Mouse (Mus musculus) MEL (cell line): ENCODE measurements at regions not wholly inside any gene's neighbourhood (a gene's known extent, or its start where the extent isn't known, plus 50 kb on each side); places are given as distances from the start of the nearest gene placed in this dataset.

Experiments
- CHD2 ChIP-seq: IDR thresholded peaks from 2 replicates; pipeline ENCODE4 v1.6.1; 2011; ENCODE audit warnings: low read length, improper control_type of control experiment
- CTCF ChIP-seq, 3 experiments: IDR thresholded peaks in 2 of 3; conservative IDR thresholded peaks in 1 of 3; 2 replicates each; pipeline ENCODE4 v1.5.1; 2011 to 2012; ENCODE audit warnings: low read length in 3 of 3, low read depth in 2 of 3, mild to moderate bottlenecking in 2 of 3, improper control_type of control experiment in 1 of 3, inconsistent platforms in 1 of 3, mixed read lengths in 1 of 3, moderate library complexity in 1 of 3; ENCODE audit not compliant: control insufficient read depth in 1 of 3, insufficient read depth in 1 of 3, poor library complexity in 1 of 3, severe bottlenecking in 1 of 3
- EP300 ChIP-seq, 2 experiments: IDR thresholded peaks; 2 replicates each; pipeline ENCODE4 v1.6.1; 2011; ENCODE audit warnings: improper control_type of control experiment in 2 of 2, low read length in 2 of 2, low read depth in 1 of 2, mild to moderate bottlenecking in 1 of 2
- GATA1 ChIP-seq: IDR thresholded peaks from 2 replicates; pipeline ENCODE4 v1.6.1; 2011; ENCODE audit warnings: low read depth, low read length, improper control_type of control experiment
- MAFK ChIP-seq: IDR thresholded peaks from 2 replicates; pipeline ENCODE4 v1.6.1; 2011; ENCODE audit warnings: low read depth, mild to moderate bottlenecking, low read length, improper control_type of control experiment, borderline replicate concordance
- MAX ChIP-seq: IDR thresholded peaks from 2 replicates; pipeline ENCODE4 v1.6.1; 2011; ENCODE audit warnings: low read length, improper control_type of control experiment
- MEF2A ChIP-seq: IDR thresholded peaks from 2 replicates; pipeline ENCODE4 v1.6.1; 2014; ENCODE audit warnings: low read depth, mild to moderate bottlenecking, inconsistent platforms, low read length, improper control_type of control experiment; ENCODE audit not compliant: poor library complexity, insufficient replicate concordance, severe bottlenecking; ENCODE audit errors: extremely low read depth
- POLR2A ChIP-seq, 2 experiments: IDR thresholded peaks; 2 replicates each; pipeline ENCODE4 v1.6.1; 2011 to 2012; ENCODE audit warnings: low read length in 2 of 2, mild to moderate bottlenecking in 2 of 2, control low read depth in 1 of 2, improper control_type of control experiment in 1 of 2, low read depth in 1 of 2, moderate library complexity in 1 of 2; ENCODE audit not compliant: control insufficient read depth in 1 of 2, insufficient read depth in 1 of 2, poor library complexity in 1 of 2
- TCF12 ChIP-seq: IDR thresholded peaks from 2 replicates; pipeline ENCODE4 v1.6.1; 2014; ENCODE audit warnings: low read depth, mild to moderate bottlenecking, inconsistent platforms, low read length, improper control_type of control experiment, moderate library complexity
- USF2 ChIP-seq, 2 experiments: IDR thresholded peaks; 2 replicates each; pipeline ENCODE4 v1.6.1; 2011 to 2012; ENCODE audit warnings: improper control_type of control experiment in 2 of 2, low read length in 2 of 2, borderline replicate concordance in 1 of 2, inconsistent platforms in 1 of 2, low read depth in 1 of 2, mild to moderate bottlenecking in 1 of 2; ENCODE audit not compliant: insufficient read depth in 1 of 2
- ZNF384 ChIP-seq: IDR thresholded peaks from 2 replicates; pipeline ENCODE4 v1.6.1; 2012; ENCODE audit warnings: low read depth, mild to moderate bottlenecking, inconsistent platforms, low read length, improper control_type of control experiment

DNA sequence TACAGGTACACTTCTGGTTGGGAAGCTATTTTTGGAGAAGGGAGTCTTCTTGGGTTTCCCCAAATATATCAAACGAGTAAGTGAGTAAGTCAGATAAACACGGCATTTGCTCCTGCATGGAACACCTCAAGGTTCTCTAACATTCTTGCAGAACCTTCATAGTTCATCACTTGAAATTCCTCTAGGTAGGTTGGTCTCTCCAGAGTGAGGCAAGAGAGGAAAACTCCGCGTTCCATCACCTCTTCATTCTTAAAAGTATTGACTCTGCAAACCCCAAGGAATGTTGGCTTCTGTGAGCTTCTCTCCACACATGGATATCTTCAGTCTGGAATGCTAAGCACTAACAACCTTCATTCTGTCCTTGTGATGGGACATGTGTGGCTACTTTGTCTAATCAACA, 115.2 kb downstream of the Tmco5 start:
- TF ChIP-seq CHD2 (no peak), EP300 (IDR thresholded peaks at IDR 0.05; ENCODE audit: low read depth in 1 of 2, low read length in 2 of 2) (no peak), ZNF384 (no peak), GATA1 (no peak), POLR2A (IDR thresholded peaks at IDR 0.05; ENCODE audit: control insufficient read depth in 1 of 2, insufficient read depth in 1 of 2, low read depth in 1 of 2, low read length in 2 of 2, poor library complexity in 1 of 2) (no peak), CTCF (IDR thresholded peaks at IDR 0.05 in 2 of 3, conservative IDR thresholded peaks at IDR 0.05 in 1 of 3; ENCODE audit: control insufficient read depth in 1 of 3, insufficient read depth in 1 of 3, low read depth in 2 of 3, low read length in 3 of 3, poor library complexity in 1 of 3, severe bottlenecking in 1 of 3) (no peak), MAFK (no peak), MAX (no peak), USF2 (IDR thresholded peaks at IDR 0.05; ENCODE audit: borderline replicate concordance in 1 of 2, insufficient read depth in 1 of 2, low read depth in 1 of 2, low read length in 2 of 2) (no peak), MEF2A (no peak), TCF12 (no peak)
